Mouse (Mus musculus) bone marrow, adult 2 months (tissue): ENCODE measurements around the gene Nav1. TPM values are rescaled to one million over a fixed set of nuclear protein-coding genes. Genes with fewer than 3 reads are reported as not detected.
A peak's percentile ranks its signal among the peaks of the same experiment; 100 is the strongest.

Experiments used
- H3K27ac ChIP-seq: fragments of 200-500 bp; 2 replicates; pipeline ENCODE4 v1.5.1; 2012; ENCODE audit warnings: low read depth, mild to moderate bottlenecking, control low read depth, inconsistent platforms, low read length; ENCODE audit not compliant: control insufficient read depth, poor library complexity, insufficient read depth
- H3K4me1 ChIP-seq: fragments of 200-500 bp; 2 replicates; pipeline ENCODE4 v1.6.1; 2011; ENCODE audit warnings: low read length; ENCODE audit not compliant: control insufficient read depth, insufficient read depth
- H3K4me3 ChIP-seq: fragments of 200-500 bp; replicated peaks from 2 replicates; pipeline ENCODE3; 2011; ENCODE audit warnings: mild to moderate bottlenecking, low read depth, low read length, control low read depth; ENCODE audit not compliant: control insufficient read depth
- CTCF ChIP-seq: fragments of 200-500 bp; IDR thresholded peaks from 2 replicates; pipeline ENCODE4 v1.5.1; 2011; ENCODE audit warnings: low read length, control low read depth; ENCODE audit not compliant: control insufficient read depth, insufficient read depth
- POLR2A ChIP-seq: fragments of 200-500 bp; IDR thresholded peaks from 2 replicates; pipeline ENCODE4 v1.6.1; 2011; ENCODE audit warnings: low read depth, mild to moderate bottlenecking, control low read depth, low read length, borderline replicate concordance; ENCODE audit not compliant: control insufficient read depth
- WGBS: fragments of 180-500 bp; shearing (Covaris S2); methylation state at CpG from one replicate; pipeline ENCODE4 v1.1.7; 2018; 5-methylcytosine and 5-hydroxymethylcytosine counted together
- polyA plus RNA-seq: library from polyadenylated mRNA; stranded (reverse); fragments of >200 nt; gene quantifications from 2 replicates; pipeline ENCODE4 v1.2.4, GENCODE M21; 2011; ENCODE audit warnings: low replicate concordance; ENCODE audit not compliant: missing spikeins, insufficient read depth, insufficient read length

Nav1 gene
- polyA plus RNA-seq, 1 experiment, result 22.7 TPM

DNA sequence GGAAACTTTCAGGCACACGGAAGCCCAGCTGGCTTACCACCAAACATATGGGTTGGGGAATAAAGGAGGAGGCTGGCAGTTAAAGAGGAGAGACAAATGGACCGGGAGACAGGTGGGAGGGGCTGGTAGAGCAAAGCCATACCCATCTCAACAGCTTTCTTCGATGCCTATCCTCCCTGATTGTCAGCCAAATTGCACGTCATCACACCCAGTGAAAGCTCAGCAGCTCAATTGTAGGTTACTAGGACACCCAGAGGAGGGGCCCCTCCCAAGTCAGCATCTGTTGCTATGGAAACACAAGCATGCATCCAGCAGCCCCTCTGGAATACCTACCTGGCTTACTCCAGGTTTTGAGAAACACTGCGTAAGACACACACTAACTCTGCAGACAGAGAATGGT is 88.4 kb downstream of the Nav1 start:
- Histone ChIP-seq H3K27ac (no peak overlapping the region), H3K4me1 (peaks cover 2% of the 10 kb centered on the region), H3K4me3 (no peak overlapping the region)
- 74% methylated on average over 5 of the region's 5 CpGs for WGBS
- TF ChIP-seq POLR2A (no peak), CTCF (no peak)

DNA sequence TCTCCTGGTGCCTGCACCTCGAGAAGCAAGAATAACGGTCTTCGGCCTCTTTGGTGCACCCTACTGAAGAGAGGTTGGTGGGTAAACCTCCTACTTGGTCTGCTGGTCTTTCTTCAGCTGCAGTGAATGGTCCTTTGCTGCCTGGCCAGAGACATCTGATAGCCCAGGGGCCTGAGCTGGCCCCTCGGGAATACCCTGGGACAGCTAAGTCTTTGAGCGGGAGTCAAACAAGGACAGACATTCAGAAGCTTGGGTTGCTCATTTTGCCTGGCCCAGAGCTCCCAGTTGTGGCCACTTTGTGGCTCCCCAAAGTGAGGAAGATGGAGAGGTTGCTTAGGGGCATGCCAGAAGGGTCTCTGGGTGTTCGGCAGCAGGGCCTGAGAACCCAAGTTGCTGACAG is 89.6 kb downstream of the Nav1 start:
- H3K4me1 ChIP-seq, result peaks cover 2% of the 10 kb centered on the region
- no peak overlapping the region for H3K27ac ChIP-seq
- WGBS, result 85% methylated on average over 6 of the region's 6 CpGs
- TF ChIP-seq POLR2A (no peak), CTCF (no peak)
- H3K4me3 ChIP-seq, result no peak overlapping the region

DNA sequence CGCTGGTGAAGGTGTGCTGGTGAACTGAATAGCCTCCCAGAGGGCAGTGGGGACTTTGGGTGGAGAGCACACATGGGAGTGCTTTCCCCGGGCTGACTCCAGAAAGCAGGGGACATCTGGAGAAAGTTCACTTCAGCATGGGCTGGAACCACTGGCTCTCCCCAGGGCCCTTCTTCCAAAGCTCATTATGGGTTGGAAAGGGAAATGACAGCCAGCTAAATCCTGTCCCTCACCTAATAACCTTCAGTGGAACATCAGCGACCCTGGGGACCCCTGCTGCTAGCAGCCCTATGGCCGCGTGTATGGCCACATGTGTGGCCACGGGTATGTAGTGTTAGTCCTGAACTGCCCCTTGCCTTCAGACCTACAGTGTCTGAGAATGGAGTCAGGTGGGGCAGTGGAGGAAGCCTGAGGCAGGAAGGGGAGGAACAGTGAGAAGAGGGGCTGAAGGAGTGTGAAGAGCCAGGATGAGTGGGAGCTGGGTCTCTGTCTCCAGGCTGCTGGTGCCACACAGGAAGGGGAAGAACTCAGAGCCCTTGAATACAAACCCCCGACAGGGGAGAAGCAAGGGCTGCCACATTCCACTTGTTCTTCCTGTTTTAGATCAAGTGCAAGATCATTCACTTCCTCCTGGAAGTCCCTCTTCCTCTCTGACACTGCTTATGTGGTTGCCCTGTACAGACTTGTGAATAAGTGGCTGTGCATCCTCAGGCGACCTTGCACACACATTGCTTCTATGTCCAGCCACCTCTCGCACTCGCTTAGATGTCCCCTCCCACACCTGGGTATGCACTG is 90.4 kb downstream of the Nav1 start:
- WGBS, result 16% methylated on average over 10 of the region's 10 CpGs
- no peak overlapping the region for H3K4me3 ChIP-seq
- H3K4me1 ChIP-seq, result peaks cover 2% of the 10 kb centered on the region
- no peak for TF ChIP-seq POLR2A
- no peak for TF ChIP-seq CTCF
- H3K27ac ChIP-seq, result 0 out of 2 replicates have a peak overlapping the region, but pooled peaks have one; percentile 8

DNA sequence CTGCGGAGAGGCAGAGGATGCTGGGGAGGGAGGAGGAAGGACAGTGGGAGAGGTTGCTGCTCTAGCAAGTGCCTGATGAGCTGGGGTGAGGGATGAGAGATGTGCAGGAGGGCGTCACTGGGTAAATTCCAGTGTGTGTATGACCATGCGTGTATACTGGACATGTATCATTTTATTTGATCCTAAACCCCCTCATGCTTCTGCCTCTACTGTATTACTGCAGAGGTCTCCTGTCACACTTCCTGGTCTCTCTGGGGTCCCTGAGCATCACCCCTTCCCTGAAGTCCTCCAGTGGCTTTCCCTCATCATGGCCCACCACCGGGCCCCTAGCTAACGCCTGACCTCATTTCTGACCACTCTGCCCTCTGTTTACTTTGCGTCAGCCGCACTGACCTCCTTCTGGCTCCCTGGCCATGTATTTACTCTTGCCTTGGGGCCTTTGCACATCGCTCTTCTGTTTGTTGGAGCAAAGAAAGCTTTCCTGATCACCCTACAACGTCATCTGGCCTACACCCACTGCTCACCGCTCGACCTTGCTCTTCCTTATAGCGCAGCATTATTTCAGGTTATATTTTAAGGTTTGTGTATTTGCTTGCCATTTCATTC is 91.4 kb downstream of the Nav1 start:
- no peak overlapping the region for H3K4me3 ChIP-seq
- H3K27ac ChIP-seq, result no peak overlapping the region
- TF ChIP-seq CTCF, result no peak
- TF ChIP-seq POLR2A, result no peak
- 88% methylated on average over 12 of the region's 12 CpGs for WGBS
- peaks cover 2% of the 10 kb centered on the region for H3K4me1 ChIP-seq

DNA sequence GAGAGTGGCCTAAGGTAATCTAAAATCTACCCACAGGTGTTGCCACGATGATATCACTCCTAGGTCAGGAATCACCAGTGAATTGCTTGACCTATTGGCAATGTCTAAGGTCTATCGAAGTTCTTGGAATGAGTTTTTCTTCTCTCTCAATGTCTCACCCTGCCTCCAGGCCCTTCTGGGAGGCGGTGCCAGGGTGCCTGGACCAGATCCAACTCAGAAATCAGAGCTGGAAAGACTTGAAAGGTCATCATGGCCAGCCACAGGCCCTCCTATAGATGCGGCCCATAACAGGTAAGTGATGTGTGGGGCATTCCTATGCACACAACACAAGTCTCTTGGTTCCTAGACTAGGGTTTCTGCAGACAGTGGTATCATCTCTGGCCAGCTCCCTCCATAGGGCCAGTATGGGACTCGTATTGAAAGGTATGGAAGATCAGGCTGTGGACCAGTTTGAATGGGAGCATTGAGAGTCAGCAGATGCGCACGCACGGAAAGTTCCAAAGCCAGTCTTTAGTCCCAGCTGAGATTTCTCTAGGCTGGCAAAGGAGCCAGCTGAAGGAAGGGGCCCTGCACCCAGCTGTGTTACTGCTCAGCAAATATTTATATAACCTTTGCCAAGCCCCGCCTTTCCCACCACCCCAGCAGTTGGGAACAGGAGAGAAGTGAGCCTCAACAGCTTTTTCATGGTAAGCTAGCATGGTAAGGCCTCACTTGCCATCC is 92.0 kb downstream of the Nav1 start:
- WGBS, result 80% methylated on average over 9 of the region's 9 CpGs
- Histone ChIP-seq H3K4me1 (peaks cover 2% of the 10 kb centered on the region), H3K27ac (no peak overlapping the region), H3K4me3 (no peak overlapping the region)
- no peak for TF ChIP-seq CTCF
- TF ChIP-seq POLR2A, result no peak

DNA sequence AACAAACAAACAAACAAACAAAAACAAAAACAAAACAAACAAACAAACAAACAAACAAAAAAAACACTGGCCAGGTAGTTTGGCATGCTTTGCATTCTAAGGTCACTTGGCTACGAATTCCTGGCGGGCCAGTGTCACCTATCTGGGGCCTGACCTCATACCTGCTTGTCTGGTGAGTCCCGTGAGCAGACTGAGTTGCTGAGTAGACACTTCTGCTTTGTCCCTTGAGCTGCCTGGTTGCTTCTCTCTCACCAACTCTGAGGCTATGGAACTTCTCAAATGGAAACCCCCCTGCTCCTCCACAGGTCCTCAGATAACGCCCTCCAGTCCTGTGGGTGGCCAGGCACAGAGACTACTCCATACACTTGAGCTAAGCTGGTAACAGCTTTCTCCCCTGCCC is 93.0 kb downstream of the Nav1 start:
- peaks cover 2% of the 10 kb centered on the region for H3K4me1 ChIP-seq
- no peak overlapping the region for H3K27ac ChIP-seq
- WGBS, result 72% methylated on average over 4 of the region's 4 CpGs
- no peak for TF ChIP-seq POLR2A
- H3K4me3 ChIP-seq, result no peak overlapping the region

DNA sequence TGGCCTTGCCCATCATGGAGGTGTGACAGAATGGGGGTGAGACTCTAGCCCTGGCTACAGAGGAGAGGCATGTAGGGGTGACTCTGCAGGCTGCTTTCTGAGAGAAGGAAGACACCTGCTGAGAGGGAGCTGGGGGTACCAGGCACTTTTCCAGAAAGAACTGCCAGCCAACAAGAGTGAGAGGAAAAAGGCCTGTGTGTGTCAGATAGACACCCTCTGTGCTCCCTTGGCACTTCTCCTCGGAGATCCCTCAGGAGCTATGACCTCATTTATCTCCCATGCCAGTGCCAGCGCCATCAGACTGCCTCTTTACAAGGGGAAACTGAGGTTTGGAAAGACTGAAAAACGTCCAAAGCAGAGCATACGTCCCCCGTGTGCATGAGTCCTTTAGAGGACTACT is 93.6 kb downstream of the Nav1 start:
- no peak overlapping the region for H3K27ac ChIP-seq
- H3K4me1 ChIP-seq, result peaks cover 2% of the 10 kb centered on the region
- no peak for TF ChIP-seq POLR2A
- no peak for TF ChIP-seq CTCF
- WGBS, result 69% methylated on average over 5 of the region's 5 CpGs
- H3K4me3 ChIP-seq, result no peak overlapping the region

DNA sequence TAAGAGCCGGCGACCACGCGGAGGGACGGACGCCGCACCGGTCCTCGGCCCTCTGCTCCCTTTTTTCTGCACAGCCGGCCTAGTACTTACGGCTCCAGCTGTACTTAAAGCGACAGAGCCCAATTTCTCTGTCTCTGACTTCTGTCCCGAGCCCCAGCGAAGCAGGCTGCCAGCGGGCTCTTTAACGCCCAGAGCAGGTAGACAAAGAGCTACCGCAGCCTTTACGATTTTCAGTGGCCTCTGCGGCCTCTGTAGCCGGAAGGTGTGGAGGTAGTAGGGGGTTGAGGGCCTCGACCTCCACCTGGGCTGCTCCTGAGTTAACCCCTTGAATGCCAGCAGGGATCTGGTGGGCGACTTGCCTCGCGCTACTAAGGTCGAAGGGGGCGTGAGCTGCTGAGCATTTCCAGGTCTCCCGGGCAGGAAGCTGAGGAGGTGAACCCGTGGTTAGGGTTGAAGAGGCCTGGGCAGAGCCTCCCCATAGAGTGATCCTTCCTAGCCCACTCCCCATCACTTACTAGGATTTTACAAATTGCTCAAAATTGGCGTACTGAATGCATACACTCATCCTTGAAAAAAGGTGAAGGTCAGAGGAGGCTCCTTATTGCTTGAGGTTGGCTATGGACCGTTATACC is 96.6 kb downstream of the Nav1 start:
- H3K27ac ChIP-seq, result no peak overlapping the region
- WGBS, result 2% methylated on average over 30 of the region's 30 CpGs
- no peaks in the 10 kb centered on the region for H3K4me1 ChIP-seq
- H3K4me3 ChIP-seq, result no peak overlapping the region
- no peak for TF ChIP-seq POLR2A
- no peak for TF ChIP-seq CTCF
